In genomic region chrX:142682990-142683389, GRCm38 (mm10) we compare ENCODE assay signal across 8 mouse cellular contexts. TPM values are rescaled to one million over a fixed set of nuclear protein-coding genes. Genes with fewer than 3 reads are reported as not detected.
DNase-seq lines count a peak whose midpoint lies in the region; ATAC-seq and TF ChIP-seq lines count a peak whose summit lies in the region.

No protein-coding gene starts in this region.

- H3K4me2 ChIP-seq in heart, postnatal 0 days (ENCODE audit: low read depth, low read length) = peak overlapping the region; percentile 65

- no peaks in the 10 kb centered on the region for H3K27me3 ChIP-seq in G1E (ENCODE audit: insufficient read depth, low read length)
- H3K27me3 ChIP-seq in heart, postnatal 0 days (ENCODE audit: control insufficient read depth, insufficient read depth, low read length) = no peaks in the 10 kb centered on the region

- H3K4me3 ChIP-seq in G1E (ENCODE audit: low read depth, low read length) (peak overlapping the region; percentile 75), macrophage (ENCODE audit: inconsistent target) (peak overlapping the region; percentile 55)
- H3K4me3 ChIP-seq in bone marrow macrophage, adult 2 months (ENCODE audit: insufficient read depth, low read length) = peak overlapping the region; percentile 72
- peak overlapping the region; percentile 73 for H3K4me3 ChIP-seq in heart, postnatal 0 days (ENCODE audit: low read depth, low read length)

- no peak for TF ChIP-seq EP300 in heart, postnatal 0 days (IDR thresholded peaks at IDR 0.05; ENCODE audit: low read depth)

- DNase-seq in G1E (ENCODE audit: low spot score) = no peak
- no peak for DNase-seq in heart, postnatal 0 days (ENCODE audit: low spot score)
- DNase-seq in kidney, postnatal 36 days = peak; percentile 53 to 62
- DNase-seq in ovary, postnatal 10 days (ENCODE audit: low spot score) = no peak
- no peak for DNase-seq in layer of hippocampus, postnatal 10 days (ENCODE audit: low spot score in 2 of 2)

- no peak for TF ChIP-seq CTCF in G1E (IDR thresholded peaks at IDR 0.05; ENCODE audit: low read depth, low read length)
- no peak for TF ChIP-seq CTCF in bone marrow macrophage, adult 2 months (IDR thresholded peaks at IDR 0.05; ENCODE audit: low read depth, low read length)
- no peak for TF ChIP-seq CTCF in heart, postnatal 0 days (IDR thresholded peaks at IDR 0.05; ENCODE audit: low read depth)

- H3K27ac ChIP-seq in bone marrow macrophage, adult 2 months (ENCODE audit: insufficient read depth, low read depth, low read length) = peak overlapping the region; percentile 87
- peak overlapping the region; percentile 93; the same call in 1 of the 2 replicates for H3K27ac ChIP-seq in heart, postnatal 0 days (ENCODE audit: low read depth)
- H3K27ac ChIP-seq in macrophage = peak overlapping the region; percentile 78

- H3K4me1 ChIP-seq in G1E (ENCODE audit: insufficient read depth, low read depth, low read length) = peaks cover 52% of the 10 kb centered on the region
- H3K4me1 ChIP-seq in bone marrow macrophage, adult 2 months (ENCODE audit: control insufficient read depth, insufficient read depth, low read length) = peaks cover 21% of the 10 kb centered on the region
- H3K4me1 ChIP-seq in heart, postnatal 0 days (ENCODE audit: control insufficient read depth, insufficient read depth) = peaks cover 26% of the 10 kb centered on the region

- H3K79me2 ChIP-seq in macrophage (ENCODE audit: inconsistent target) = peaks cover 57% of the 10 kb centered on the region

- no peak for ATAC-seq in G1E (ENCODE audit: extremely low read depth, insufficient number of reproducible peaks, low FRiP score, poor library complexity, severe bottlenecking)
- ATAC-seq in heart, postnatal 0 days (ENCODE audit: insufficient read depth, low read depth) = no peak
- ATAC-seq in frontal cortex, adult (ENCODE audit: low TSS enrichment) = no peak

- WGBS in heart, postnatal 0 days = 28% methylated on average over 5 of the region's 5 CpGs
- WGBS in macrophage (ENCODE audit: missing documents) = 24% methylated on average over 5 of the region's 5 CpGs

- H3K36me3 ChIP-seq in G1E (replicated peaks) (peaks cover 42% of the 10 kb centered on the region), macrophage (ENCODE audit: inconsistent target) (no peaks in the 10 kb centered on the region)
- H3K36me3 ChIP-seq in heart, postnatal 0 days (replicated peaks; ENCODE audit: control insufficient read depth, insufficient read depth, low read length) = no peaks in the 10 kb centered on the region

- no peaks in the 10 kb centered on the region for H3K9me3 ChIP-seq in G1E (replicated peaks)
- no peaks in the 10 kb centered on the region for H3K9me3 ChIP-seq in heart, postnatal 0 days (replicated peaks; ENCODE audit: control insufficient read depth, low read length)

- TF ChIP-seq POLR2A in bone marrow macrophage, adult 2 months (IDR thresholded peaks at IDR 0.05; ENCODE audit: borderline replicate concordance, low read depth, low read length) = no peak

- H3K9ac ChIP-seq in heart, postnatal 0 days (replicated peaks; ENCODE audit: low read depth, low read length) = peak overlapping the region; percentile 71; the same call in 1 of the 2 replicates

RNA-seq across cellular contexts. Expression of gene Tmem164, which starts 1.8 kb away (rescaled TPM):
- total RNA-seq in G1E (2014; fragmentation: Nextera tagmentation) (64.3 and 68.6 TPM in 2 replicates), G1E (2017) (102 and 110 TPM in 2 replicates)
- polyA plus RNA-seq in G1E (2012) (36.5 and 41.1 TPM in 2 replicates), macrophage (2018) (47.1 to 61.4 TPM (median 59.5 TPM) in 3 replicates)
- 60.4 and 64.3 TPM in 2 replicates for polyA plus RNA-seq in bone marrow macrophage, adult 2 months (2012; ENCODE audit: insufficient read depth, insufficient read length, missing spikeins)
- total RNA-seq in heart, postnatal 0 days (2014; rRNA removed; ENCODE audit: low replicate concordance) = 127 and 144 TPM in 2 replicates
- 48.2 and 57.0 TPM in 2 replicates for polyA plus RNA-seq in heart, postnatal 0 days (2015; fragmentation: Nextera tagmentation; extraction: Ambion mirVana)
- total RNA-seq in macrophage (2018; cell fraction: chromatin; rRNA removed) = 100 to 1,000 TPM in 25 of 26 experiments, 10 to 100 TPM in 1; 96.0 to 161 (median 141) TPM
- total RNA-seq in macrophage (2018; cell fraction: cytosol; rRNA removed) = 100 to 1,000 TPM in 1 of 26 experiments, 10 to 100 TPM in 25; 59.6 to 105 (median 79.5) TPM
- total RNA-seq in macrophage (2018; cell fraction: nucleus; rRNA removed) = 100 to 1,000 TPM in 24 of 26 experiments, 10 to 100 TPM in 2; 92.3 to 175 (median 142) TPM
- total RNA-seq in layer of hippocampus, postnatal 10 days (2021) = 10 to 100 TPM; 30.2 to 31.1 TPM

Comparison
In these comparisons a context has a peak if more than half of its experiments do, and no peak if none do; other contexts are left out.
1. DNase-seq: peak in kidney, postnatal 36 days (2 of 2); none in G1E (single experiment), heart, postnatal 0 days (single experiment), ovary, postnatal 10 days (single experiment) and layer of hippocampus, postnatal 10 days (0 of 2).
2. Peak in every context shown above with its lines, with median percentiles within 50 percentile points of each other: H3K4me3 ChIP-seq and H3K27ac ChIP-seq.